Mouse (Mus musculus) frontal cortex, adult (tissue): ENCODE data around the gene Rabif.
"Not testable (repeated sequence)": the region's sequence is repeated elsewhere in the genome, so short reads cannot be mapped to it uniquely, and the experiment has no call there.

ENCODE experiments used
- ATAC-seq: cut with Nextera tagmentation; 2 replicates; pipeline ENCODE4 v1.9.2; 2017; ENCODE audit warnings: mild to moderate bottlenecking, moderate library complexity, mixed read lengths; ENCODE audit not compliant: low TSS enrichment

Rabif gene

DNA sequence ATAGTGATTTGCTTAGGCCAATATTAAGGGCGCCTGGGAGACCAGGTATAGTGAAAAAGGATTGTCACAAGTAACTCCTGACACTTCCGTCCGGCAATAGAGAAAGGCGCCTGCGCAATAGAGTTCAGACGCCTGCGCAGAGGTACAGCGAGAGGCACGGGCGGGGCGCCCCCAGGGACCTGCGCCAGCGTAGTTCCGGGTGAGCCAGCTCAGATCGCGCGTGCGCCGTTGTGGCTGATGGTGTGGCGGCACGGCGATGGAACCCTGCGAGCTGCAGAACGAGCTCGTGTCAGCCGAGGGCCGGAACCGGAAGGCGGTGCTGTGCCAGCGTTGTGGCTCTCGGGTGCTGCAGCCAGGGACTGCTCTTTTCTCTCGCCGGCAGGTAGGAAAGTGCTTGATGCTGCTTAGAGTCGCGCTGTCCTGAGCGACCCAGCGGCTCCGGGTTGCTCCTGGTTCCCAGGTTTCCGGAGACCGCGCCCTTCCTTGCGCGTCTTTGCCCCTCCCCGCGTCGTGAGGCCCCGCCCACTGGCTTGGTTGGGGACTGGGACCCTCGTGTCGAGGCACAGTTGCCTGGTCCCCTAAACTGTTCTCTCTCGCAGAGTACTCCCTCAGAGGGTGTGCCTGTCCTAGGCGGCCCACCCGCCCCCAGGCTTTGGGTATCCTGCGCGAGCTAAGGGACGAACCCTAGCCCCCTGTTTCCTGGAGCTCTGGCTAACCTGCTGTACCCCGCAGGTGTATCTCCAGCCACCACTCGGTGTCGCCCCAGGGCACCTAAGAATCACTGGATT is at the start of gene Rabif:
TSS of gene Rabif (plus strand) at position 221 of the 788 bp plus-strand sequence.
- ATAC-seq = peak; percentile 98

DNA sequence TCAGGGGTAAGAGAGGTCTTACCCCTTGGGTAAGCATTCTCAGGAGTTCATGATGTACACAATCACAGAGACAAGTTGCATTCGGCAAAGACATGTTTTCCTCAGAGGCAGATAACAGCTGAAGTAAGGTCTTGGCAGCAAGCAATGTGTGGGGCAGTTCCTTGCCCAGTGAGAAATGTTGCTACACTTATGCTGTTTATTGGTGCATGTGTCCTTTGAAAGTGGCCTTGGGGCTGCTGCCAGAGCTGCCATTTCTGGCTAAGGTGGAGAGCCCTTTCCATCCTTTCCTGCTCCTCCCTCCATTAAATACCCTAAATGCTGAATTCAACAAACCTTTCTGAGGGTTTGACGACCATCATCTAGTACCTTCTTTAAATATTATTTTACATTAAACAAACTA is 49.0 kb upstream of the Rabif start:
- ATAC-seq = no peak

DNA sequence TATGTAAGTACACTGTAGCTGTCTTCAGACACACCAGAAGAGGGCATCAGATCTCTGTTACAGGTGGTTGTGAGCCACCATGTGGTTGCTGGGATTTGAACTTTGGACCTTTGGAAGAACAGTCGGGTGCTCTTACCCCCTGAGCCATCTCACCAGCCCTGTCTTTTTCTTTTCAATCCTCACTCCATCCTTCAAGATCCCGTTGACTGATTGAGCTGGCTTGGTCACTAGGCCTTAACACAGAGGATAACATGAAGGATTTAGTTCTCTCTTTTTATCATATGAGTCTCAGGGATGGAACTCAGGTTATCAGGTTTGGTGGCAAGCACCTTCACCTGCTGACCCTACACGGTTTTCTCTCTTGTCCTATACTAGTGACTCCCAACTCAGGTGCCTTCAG is 45.9 kb upstream of the Rabif start:
- ATAC-seq = not testable (repeated sequence)

DNA sequence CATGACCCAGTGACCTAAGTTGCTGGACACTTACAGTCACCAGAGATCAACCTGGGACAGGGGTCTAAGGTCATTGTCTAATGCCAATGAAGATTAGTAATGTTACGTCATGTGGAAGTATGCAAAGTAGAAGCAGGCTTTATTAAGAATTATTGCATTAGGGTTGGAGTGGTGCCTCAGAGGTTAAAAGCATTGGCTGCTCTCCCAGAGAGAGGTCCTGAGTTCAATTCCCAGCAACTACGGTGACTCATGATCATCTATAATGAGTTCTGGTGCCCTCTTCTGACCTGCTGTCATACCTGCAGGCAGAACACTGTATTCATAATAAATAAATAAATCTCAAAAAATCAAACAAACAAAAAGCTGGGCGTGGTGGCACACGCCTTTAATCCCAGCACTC is 44.2 kb upstream of the Rabif start:
- no peak for ATAC-seq

DNA sequence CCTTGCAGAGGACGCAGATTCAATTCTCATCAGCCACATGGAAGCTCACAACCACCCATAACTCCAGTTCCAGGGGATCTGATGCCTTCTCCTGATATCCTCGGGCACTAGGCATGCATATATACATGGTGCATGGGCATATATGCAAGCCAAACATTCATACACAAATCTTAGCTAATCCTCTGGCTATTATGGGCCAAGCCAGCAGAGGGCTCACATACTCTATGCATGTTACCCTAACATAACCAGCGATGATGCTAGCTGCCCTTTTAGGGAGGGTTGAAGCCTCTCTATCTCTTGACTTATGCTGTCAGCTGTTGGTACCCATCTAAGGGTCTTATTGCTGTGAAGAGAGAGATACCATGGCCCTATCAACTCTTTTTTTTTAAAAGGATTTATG is 43.5 kb upstream of the Rabif start:
- ATAC-seq = peak; percentile 75; the same call in 1 of the 2 replicates

DNA sequence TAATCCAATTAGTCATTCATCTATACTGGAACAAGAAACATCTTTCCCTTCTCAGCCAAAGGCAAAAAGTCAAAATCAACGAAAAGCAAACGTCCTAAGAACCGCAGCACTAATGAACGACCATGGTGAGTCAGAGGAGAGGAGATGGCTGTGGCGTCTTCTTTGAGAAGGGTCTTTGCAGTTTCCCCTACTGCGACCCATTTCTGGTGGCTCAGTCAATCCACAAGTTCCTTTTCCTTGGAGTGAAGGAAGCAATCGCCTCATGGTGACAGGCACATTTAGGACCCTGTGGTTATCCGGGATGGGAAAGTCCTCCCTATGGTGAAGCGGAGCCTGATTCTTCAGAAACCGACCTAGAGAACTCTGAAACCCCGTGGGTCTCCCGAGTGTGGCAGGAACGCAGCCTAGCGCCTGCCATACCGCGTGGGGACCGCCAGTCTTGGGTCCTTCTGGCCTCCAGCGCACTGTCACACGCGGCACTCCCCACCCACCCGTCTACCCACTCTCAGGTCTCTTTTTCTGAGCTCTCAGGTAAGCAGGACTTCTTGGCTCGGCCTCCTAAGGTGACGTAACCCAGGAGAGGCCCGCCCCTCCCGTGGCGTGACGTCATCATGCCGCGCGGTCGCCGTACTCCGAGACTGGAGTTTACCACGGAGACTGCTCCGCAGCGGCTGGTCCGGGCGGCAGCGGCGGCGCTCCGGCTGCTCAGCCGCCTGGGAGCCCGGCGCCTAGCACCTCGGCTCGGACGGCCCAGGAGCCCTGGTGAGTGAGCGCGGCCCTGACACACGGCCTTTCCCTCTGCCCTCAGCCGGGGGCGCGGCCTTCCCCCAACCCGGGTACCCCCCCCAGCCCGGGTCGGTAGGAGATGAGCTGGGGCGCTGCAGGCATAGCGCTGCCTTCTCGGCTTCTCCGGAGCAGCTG is 39.3 kb upstream of the Rabif start, which contains the start of gene Klhl12:
TSS of gene Klhl12 (plus strand) at position 628 of the 921 bp plus-strand sequence.
- peak; percentile 89 for ATAC-seq

DNA sequence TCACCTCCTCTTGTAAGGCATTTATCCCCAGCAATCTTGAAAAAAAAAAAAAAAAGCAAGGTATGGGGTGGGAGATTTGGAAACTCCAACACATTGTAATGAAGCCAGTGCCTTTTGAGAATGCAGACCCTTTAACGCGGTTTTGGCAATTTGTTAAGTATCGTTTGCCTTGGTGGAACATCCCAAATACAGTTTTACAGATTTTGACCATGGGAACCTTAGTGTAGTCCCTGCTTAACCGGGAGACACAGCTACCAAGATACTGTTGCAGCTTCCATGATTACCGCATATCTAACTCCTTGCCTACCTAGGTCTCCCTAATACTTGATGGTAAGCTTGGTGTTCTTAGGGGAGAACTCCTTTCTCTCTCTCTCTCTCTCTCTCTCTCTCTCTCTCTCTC is 38.4 kb upstream of the Rabif start:
- no peak for ATAC-seq

DNA sequence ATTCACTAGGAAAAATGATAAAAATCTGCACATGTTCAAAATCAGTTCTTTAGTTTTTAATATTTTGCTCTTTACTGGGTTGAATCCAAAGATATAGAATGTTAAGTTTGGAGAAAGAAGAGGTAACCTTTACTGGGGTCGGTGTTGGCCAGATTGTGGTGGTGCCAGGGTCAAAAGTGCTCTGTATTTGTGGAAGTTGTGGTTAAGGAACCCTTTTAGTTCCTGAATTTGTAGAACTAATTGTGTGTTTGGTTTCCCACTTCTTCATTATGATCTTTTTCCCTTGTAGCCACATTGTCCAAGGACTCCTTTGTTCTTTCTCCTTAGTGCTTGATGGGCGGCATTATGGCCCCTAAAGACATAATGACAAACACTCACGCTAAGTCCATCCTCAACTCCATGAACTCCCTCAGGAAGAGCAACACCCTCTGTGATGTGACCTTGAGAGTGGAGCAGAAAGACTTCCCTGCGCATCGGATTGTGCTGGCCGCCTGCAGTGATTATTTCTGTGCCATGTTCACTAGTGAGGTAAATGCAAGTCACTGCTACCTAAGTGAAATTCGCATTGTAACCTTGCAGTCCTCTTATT is 36.2 kb upstream of the Rabif start:
- ATAC-seq = no peak

DNA sequence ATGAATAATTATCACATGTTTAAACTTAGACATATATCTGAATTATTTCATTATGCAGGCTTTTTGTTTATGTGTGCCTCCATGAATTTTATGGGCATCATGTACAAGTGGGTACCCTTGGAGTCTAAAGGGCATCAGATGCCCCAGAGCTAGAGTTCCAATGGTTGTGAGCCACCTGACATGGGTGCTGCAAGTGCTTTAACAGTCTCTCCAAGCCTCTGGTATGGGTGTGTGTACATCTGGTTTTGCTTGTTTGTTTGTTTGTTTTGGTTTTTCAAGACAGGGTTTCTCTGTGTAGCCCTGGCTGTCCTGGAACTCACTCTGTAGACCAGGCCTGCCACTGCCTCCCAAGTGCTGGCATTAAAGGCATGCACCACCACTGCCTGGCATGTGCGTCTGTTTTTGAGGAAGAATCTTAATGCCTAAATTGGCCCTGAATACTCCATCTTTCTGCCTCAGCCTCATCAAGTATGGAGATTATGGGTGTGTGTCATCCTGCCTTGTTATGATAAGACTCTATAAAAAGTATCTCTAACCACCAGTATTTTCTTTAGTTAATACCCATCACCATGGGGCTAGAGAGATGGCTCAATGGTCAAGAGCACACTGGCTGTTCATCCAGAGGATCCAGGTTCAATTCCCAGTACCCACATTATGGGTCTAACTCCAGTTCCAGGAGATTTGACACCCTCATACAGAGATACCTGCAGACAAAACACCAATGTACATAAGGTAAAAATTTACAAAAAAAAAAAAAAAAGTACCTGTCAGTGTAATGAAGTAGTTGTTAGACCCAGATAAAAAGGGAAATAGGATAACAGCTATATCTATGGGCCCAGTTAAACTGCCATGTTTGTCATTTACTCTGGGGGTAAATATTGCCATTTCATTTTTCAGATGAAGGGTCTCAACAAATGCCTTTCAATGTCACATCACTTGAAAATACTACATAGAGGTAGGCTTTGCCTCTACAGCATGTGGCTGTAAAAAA is 33.9 kb upstream of the Rabif start:
- ATAC-seq = no peak

DNA sequence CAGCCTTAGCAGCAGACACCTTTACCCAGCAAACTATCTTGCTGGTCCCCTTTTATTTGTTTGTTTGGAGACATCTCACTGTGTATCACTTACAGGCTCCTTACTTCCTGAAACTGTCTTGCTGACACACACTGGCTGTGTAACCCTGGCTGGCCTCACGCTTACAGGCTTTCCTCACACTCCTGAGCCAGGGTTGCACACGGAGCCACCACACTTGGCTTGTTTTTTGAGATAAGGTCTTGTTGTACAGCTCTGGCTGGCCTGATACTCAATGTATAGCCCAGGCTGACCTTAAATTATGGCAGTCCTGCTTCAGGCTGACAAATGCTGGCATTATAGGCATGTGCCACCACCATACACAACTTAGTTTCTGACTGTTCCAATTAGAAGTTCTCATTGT is 9.8 kb upstream of the Rabif start:
- ATAC-seq = no peak

DNA sequence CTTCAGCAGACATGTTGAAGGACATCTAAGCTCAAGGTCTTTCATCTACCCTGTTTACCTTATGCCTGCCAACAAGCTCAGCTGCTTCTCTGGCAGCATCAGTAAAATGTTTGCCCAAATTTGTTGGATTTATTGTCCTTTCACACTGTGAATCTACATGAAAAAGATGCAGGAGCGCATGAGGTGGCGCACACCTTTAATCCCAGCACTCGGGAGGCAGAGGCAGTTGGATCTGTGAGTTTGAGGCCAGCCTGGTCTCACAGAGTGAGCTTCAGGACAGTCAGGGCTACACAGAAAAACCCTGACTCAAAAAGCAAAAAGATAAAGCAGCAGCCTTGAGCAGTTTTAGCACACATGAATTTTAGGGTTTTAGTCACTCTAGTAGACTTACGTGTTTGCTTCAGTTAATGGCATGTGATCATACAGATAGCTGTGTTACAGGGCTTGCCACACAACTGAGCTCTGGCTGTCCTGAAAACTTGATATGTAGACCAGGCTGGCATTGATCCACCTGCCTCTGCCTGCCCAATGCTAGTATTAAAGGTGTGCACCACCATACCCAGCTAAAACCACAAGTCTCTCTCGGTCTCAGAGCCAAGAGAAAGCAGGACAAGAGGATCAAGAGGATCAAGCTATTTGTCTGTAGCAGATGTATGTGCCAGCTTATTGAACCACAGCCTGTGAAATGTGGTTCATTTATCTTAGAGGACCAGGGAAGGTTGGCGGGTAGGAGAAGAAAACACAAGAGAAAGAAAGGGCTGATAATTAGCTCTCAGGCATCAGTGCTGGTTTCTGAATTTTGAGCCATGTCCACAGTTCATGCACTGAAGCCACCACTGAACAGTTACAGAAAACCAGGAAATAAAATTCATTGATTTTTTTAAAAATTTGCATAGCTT is 3.3 kb upstream of the Rabif start:
- no peak for ATAC-seq

DNA sequence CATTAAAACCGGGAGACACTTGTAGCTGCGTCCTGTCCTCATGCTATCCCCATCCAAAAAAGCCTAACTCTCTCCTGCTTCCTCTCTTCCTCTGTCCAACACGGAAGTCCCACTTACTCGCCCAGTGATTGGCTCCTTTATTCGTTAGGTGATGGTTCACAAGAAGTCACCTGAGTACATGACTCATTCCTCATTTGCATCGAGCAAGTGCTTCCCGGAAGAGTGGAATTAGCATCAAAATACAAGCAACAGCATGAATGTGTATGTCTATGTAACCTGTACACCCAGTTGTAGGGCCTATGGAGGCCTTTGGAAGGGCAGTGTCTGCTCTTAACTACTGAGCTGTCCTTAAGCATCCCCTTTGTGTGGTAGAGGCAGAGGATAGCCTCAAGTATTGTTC is 2.2 kb upstream of the Rabif start:
- ATAC-seq = no peak

DNA sequence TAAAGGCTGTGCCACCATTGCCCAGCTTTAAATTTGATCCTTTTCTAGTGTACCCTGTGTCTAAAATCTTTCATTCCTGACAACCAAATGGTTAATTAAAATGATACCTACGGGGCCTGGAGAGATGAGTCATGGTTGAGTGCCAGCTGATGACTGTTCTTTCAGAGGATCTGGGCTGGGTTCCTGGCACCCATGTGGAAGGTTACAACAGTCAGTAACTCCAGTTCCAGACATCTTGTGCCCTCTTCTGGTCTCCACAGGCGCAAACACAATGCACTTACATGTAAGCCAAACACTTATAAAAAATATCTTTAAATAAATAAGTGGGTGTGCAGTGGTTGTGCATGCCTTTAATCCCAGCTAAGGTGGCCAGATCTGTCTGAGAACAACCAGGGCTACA is 952 bp upstream of the Rabif start:
- no peak for ATAC-seq

DNA sequence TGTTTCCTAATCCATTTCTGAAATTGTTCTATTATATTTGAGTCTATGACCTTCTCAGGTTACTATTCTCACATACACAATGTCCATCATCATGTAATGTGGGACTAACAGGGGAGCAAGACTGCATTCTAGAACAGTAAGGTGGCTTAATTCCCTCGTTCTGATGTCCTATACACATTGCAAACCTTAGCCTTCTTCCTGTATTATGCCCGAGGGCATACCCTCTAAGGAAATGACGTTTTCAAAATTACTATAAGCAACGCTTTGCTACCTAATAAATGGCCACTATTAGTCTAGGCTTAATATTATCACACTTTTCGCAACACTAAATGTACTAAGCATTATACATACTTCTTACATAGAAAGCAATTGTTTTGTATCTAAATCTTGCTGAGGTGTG is 492 bp upstream of the Rabif start:
- no peak for ATAC-seq

DNA sequence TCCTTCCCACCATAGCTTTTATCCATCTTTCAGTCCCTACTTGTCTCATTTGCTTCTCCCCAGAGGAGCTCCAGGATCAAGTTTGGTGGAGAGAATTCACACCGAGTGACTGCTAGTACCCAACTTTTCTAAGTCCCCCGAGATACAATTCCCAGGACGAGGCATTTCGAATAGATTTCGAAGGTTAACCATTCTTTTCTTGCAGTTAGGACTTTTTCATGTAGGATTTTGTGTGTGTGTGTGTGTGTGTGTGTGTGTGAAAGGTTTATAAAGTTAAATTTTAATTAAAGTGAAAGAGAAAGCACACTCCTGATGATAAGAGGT is 730 bp downstream of the Rabif start:
- ATAC-seq = no peak

DNA sequence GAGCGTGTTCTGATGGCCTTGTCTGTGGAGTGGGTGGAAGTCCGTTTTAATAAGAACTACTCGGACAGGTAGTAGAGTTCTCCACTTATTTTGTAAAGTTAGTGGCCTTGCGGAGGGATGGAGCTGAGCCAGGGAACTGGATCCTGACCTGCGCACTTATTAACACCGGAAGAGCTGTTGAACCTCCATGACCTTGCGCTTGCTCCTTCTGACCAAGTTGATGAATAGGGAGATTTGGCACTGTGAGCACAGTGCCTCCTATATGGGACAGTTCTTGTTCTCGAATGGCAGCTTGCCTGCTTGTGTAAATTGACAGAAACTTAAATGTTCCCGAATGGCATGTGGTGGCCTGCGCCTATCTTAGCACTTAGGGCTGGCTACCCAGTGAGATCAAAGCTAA is 1.5 kb downstream of the Rabif start:
- no peak for ATAC-seq

DNA sequence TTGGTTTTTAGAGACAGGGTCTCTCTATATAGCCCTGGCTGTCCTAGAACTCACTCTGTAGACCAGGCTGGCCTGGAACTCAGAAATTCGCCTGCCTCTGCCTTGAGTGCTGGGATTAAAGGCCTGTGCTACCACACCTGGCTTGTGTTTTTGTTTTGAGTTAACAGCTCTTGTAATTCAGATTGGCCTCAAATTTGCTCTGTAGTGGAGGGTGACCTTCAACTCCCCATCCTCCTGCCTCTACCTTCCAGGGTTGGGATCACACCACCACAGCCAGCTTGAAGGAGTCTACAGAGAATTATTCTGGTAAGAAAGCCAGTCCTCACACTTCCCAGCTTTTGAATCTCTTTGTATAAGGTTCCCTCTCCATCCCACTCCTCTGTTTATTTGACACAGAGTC is 6.5 kb downstream of the Rabif start:
- no peak for ATAC-seq

DNA sequence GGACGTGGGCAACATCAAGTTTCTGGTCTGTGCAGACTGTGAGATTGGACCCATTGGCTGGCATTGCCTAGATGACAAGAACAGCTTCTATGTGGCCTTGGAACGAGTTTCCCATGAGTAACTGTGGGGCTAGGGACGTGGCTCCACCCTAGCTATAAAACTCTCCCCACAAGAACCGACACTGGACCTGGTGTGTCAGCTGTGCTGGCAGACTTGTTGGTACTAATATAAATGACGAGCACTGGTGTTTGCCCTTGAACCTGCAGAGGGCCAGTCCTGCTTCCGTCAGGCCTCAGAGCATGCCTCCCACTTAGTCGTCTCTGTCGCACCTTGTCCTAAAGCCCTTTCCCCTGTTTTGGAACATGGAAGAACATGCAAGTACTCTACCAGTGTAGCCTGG is 11.8 kb downstream of the Rabif start:
- no peak for ATAC-seq

DNA sequence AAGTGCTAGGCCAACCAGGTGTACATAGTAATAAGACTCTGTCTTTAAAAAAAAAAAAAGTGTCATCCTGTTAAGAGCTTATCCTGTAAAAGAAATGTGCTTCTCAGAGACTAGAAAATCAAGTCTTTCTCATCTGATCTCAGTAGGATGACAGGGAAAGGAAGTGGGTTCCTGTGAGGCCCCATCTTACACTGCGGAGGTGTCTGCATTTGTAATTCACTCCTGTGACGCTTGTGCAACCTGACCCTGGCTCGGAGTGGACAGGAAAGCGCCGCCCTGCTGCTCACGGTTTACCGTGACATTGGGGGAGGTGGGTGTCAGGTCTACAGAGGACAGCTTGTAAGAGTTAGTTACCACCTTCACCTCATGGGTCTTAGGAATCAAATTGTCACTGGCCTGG is 15.6 kb downstream of the Rabif start:
- no peak for ATAC-seq

DNA sequence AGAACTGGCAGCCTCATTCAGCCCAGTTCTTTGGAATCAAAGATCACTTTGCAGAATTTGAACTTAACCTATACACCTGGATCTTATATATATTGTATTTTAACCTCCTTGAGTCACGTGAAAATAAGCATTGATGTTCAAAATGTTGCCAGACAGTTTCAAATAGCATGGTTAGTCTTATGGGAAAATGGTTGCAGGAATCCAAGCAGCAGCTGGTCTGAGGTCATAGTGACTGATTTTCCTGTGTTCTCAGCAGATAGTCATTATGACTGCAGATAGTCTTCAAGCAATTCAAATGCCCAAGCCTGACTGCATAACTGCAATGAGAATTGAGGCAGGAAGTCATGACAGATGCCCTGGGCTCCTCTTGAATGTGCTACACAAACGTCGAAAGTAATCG is 17.7 kb downstream of the Rabif start:
- no peak for ATAC-seq
